Mouse (Mus musculus) spleen, adult 12 weeks (tissue): ENCODE results near the gene Tbcc.
A peak's percentile ranks its signal among the peaks of the same experiment; 100 is the strongest.
"Not testable (repeated sequence)": the region's sequence is repeated elsewhere in the genome, so short reads cannot be mapped to it uniquely, and the experiment has no call there.

Experiments
- DNase-seq: peaks from one replicate; pipeline ENCODE4 v3.0.0; 2022; ENCODE audit warnings: low spot score

The Tbcc gene

DNA sequence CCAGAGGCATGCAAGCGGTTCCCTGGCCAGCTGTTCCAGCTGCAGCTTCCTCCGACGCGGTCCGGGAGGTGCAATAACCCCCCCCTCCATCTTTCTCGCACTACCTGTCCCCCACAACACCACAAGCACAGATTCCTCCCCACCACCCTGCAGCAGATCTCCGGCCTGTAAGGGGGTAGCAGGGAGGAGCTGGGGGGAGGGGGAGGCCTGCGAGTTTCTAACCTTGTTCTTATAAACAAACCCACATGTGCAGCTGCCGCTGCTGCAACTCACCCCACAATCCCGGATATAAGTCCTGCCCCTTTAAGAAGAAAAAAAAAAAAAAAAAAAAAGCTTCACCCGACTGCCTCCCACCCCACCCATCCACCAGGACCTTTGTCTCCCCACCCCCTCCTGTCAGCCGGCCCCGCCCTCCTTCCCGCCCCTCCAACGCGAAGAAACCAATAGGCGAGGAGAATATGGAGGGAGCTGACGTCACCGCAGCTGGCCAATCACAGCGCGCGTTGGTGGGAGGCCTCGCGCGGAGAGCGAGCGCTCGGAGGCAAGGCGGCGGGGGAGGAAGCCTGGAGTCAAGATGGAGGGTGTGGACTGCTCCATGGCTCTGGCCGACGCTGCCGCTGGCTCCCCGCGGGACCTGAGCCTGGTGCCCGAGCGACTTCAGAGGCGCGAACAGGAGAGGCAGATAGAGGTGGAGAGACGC, at the start of gene Tbcc:
Tbcc (plus strand) TSS at position 569 of the 700 bp plus-strand sequence.
- DNase-seq, result peak; percentile 92

DNA sequence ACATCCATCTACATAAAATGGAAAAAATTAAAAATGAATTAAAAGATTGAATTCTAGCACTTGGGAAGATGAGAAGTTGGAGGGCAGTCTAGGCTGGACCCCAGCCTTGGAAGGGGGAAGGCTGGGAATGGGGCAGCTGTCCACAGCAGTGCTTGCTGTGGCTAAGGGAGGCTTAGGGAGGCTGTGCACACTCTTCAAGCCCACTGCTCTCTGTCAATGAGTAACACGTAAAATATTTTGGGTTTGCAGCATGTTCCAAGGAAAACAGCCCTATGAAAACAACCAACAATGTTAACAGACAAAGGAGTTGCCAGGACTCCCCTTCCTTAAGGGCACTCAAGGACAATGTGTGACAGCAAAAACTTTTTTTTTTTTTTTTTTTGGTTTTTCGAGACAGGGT, 47.5 kb upstream of the Tbcc start:
- DNase-seq, result no peak

DNA sequence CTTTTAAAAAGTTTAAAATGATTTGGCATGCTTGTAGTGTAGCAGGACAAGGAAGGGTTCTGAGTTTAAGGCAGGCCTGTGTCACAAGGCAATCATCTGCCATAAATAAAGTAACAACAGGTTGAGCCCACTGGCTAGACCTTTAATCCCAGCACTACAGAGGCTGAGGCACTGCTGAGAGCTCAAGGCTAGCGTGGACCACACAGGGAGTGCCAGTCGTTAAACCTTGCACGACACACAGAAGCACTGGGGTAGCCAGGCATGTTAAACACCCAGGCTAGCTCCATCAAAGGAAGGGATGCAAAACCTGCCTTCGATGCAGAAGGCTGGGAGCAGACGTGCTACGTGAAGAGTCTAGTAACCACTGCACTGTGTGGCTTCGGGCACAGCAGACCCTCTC, 46.8 kb upstream of the Tbcc start:
- no peak for DNase-seq

DNA sequence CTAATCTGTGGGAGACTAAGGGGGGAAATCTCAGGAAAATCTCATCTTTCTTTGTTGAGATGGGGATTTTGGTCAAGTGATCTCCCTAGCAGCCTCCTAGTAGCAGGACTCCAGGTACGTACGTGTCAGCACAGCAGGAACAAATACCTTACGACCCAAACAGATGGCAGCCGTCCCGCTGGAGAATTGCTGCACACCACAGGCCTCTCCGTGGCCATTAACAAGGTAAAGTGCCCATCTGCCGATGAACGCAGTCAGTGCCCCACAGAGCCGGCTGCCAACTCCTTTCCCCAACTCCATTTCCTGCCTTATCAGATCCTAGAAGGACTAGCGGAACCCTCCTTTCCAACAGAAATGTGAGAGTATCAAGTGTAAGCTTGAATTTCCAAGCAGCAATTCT, 45.7 kb upstream of the Tbcc start:
- no peak for DNase-seq

DNA sequence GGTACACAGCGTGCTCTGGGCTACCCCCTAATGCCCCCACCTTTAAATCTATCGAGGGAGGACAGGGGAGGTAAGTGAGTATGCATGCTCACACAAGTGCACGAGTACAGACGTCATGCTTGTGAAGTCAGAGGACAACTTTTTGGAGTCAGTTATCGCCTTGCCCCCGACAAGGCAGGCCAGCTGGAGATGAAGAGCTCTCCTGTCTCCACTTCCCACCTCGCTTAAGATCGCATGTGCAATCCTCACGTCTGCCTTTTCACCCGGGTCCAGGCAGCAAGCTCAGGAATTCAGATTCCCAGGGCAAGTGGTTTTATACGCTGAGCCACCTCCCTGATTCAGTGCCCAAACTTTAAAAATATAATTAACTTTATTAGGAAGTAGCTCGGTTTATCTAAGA, 45.2 kb upstream of the Tbcc start:
- DNase-seq, result no peak

DNA sequence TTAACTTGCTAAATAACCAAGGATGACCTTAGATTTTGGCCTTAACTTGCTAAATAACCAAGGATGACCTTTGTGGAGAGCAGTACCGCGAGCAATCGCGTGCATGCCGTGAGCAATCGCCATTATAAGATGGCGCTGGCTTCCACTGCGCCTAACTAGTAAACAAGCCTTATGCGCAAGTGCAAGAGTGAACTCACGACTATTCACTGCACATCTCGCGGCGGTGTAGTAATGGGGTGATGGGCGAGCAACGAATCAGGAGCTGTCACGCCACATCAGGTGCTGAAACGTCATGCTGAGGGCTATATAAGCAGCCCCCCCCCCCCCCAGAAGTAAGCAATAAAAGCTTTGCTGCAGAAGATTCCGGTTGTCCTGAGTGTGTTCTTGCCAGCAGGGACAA, 43.9 kb upstream of the Tbcc start:
- DNase-seq, result not testable (repeated sequence)

DNA sequence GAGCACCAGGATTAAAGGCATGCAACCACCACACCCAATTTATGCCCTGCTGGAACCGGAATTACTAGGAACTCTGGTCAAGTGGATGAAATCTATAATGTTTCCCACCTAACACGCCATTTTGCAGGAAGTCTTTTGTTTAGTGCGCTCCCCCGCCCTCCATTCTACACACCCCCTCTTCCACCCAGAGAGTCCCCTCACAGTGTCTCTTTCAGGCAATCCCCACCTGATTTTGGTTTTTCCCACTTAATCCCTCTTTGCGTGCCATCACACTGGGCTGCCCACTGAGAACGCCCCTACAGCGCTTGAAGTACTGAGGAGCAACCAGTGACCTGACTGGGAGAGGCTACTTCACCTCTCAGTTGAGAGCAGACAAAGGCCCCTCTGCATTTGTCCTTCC, 43.3 kb upstream of the Tbcc start:
- no peak for DNase-seq

DNA sequence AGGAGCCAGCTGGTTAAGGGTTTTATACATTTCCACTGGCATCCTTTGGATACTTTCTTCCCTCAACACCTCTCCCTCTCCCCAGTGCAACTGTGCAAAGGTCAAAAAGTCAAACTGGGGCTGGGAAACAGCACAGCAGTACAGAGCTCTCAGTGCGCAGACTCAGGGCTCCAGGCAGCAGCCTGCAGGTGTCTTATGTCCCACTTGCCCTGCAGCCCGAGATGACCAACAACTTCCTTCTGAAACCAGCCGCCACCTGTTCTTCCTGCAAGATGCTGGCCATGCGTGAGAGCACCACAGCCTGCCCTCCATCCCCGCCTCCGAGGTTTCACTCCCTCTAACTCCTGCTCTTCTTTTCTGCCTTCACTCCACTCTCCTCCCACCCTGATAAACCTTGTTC, 37.8 kb upstream of the Tbcc start:
- no peak for DNase-seq

DNA sequence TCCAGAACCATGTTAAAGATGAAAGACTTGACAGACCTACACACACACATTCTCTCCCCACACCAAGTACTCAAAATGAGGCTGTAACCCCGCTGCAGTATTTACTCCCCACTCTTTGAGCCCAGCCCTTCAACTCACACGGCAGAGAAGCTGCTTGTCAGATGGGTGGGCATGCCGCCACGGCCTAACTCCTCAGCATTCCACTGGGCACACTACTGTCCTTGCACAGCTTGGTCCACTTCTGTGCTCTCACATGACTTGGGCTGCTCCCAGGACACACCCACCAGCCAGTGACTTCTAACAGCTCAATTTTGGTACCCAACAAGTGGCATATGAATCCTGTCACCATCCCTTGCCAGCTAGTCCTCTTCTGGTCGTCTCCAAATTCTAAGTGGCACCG, 37.2 kb upstream of the Tbcc start:
- no peak for DNase-seq

DNA sequence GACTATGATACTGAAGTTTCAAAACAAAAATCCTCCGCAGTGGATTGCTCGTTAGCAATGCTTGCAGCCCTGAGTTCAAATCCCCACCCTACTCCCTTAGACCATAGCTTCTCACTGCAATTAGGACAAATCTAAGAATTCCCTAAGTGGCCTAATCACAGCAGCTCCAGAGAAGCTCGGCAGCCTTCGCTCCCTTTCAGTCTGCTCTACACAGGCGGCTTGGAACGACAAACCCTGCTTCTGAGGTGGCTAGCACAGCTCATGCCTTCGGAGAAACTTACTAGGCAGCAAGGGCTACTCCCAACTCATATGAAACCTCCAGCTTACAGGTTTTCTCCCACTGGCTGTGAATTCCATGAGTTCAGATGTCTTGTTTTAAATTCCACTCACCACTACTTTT, 36.4 kb upstream of the Tbcc start:
- DNase-seq, result no peak

DNA sequence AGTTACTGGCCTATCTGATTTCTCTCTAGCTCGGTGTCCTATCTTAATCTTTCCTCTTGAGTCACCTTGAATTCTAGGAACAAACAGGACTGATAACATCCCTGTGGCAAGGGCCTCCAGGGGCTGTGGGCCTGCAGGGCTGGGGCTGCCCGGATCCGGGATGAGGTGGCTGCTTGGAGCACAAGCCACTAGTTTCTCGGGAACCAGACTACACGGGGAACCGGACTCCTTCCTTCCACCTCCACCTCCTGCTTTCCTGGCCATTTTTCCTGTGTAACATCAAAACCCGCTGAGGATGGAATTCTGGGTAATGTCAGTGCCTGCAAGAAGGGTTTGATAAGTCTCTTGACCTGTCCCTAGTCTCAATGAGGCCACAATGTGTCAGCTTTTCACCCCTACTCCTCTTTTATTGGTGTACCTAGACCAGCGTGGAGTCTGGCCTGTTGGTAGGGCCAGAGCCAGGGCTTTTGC, 35.8 kb upstream of the Tbcc start:
- no peak for DNase-seq

DNA sequence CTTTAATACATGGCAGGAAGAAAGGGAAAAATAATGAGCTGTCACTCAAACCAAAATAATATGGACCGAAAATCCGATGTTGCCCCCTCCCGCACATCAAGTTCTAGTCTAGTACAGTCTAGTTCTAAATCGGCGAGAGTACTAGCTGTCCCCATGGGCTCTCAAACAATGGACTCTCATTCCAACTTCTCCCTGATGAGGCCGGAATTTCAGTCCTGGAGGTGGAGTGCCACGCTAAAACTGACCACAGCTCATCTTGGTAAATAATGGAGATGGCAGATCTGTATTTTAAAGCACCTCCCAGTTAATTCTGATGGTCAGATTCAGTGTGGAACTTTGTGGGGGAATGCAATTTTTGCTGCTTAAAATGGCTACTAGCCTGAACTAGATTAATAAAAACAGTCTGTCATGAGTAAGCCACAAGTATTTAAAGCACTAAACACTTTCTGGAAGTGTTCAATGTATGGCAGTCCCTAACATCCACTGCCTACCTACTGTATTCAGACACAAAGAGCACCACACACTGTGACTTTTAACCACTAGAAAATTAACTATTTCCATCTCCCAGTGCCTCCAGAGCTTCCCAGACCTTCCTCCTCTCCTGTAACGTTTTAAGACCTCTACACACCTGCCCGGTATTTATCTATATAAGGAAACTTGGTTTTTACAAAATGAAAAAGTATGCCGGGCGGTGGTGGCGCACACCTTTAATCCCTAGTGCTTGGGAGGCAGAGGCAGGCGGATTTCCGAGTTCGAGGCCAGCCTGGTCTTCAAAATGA, 35.0 kb upstream of the Tbcc start:
- no peak for DNase-seq

DNA sequence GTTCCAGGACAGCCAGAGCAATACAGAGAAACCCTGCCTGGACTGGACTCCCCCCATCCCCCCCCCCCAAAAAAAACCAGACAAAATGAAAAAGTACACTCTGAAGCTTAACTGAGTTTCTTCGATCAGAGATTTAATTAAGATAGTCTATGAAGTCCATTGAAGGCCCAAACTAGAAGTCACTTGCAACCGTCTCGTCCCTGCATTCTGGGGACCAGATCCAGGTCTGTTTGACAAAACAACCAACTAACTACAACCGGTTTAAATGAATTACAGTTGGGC, 34.4 kb upstream of the Tbcc start:
- no peak for DNase-seq

DNA sequence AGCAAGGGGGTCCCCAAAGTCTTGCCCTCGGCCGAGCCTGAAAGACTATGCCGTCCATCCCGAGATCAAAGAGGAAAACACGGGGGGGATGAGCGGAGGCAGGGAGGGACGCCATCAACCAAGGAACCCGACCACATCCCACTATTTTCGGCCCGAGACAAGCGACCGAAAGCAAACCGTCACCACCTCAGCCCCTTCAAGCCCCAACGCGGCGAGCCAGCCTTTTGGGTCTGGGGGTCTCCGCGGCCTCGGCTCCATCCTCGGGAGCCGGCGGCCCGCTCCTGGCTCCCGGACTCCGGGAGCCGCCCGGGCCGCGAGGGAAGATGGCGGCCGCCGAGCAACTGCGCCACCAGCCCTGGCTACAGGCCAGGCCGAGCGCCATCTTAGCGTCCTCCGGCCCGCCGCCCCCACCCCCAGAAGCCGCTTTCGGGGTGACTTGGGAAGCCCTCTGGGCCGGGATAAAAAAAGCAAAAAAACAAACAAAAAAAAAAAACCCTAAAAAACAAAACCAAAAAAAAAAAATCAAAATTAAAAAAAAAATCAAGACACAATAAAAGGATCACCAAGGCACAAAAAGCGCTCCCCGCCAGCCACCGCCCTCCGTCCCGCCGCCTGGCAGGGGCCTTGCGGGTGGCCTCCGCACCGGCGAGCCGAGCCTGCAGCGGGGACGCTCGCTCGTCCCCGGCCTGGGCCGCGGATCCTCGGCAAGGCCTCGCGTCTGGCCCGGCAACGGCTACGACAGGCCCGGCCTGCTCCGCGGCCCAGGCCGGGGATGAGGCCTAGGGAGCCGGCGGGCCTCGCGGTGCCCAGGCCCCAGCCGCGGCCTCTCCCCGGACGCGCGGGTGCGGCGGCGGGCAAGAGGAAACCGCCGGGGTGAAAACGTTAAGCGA, 33.8 kb upstream of the Tbcc start:
- DNase-seq, result peak; percentile 76

DNA sequence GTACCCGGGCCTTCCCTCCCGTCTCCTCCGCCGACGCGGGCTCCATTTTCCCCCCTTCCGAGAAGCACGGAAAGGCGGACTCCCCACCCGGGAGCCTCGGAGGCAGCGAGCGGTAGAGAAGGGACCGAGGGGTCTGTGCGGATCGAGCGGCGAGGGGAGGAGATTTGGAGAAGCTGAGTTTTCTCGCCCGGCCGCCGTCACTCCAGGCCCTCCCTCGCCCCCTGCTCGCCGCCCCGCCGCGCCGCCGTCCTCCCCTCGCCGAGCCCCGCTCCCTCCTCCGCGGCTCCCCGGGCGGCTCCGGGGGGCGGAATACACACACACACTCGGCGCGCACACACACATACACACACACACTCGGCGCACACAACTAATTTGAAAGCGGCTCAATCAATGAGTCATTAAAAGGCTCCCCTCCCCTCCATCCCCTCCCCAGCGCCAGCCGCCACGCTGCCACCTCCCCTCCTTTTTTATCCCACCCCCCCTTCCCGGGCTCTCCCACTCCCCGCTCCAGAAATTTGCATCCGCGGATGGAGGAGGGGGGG, 33.1 kb upstream of the Tbcc start:
- no peak for DNase-seq

DNA sequence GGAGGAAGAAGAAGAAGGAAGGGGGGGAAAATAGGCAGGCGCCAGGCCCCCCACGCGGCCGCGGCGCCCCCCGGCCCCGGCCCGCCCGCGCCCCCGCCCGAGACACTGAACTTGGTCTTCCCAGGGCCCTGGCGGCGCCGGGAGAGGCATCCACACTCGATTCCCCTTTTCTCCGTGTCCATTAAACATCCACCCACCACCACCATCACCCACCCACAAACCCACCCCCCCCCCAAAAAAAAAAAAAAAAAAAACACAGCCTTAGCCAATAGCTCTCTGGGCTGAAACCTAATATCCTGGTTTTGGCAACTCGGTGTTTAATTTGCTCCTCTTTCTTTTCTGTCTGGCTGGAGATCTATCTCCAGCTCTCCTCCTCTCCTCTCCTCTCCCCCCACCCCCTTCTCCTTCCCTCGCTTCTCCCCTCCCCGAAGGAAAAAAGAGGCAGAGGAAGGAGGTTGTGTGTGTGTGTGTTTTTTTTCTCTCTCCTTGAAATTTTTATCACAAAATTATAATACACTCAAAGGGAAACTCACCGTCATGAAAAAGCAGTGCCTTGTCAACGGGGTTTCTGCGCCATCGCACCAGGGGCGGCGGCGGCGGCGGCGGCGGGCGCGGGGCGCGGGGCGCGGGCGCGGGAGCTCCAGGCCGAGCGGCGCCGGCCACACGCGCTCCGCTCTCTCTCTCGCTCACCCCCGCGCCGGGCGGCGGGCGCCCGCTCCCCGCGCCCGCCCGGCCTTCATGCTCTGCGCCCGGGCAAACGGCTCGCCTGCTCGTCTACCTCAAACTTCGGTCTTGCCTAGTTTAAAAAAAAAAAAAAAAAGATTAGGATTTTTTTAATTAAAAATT, 32.4 kb upstream of the Tbcc start, which contains the start of gene Bicral:
Bicral (minus strand) TSS at position 580 of the 846 bp plus-strand sequence.
- DNase-seq, result peak; percentile 56

DNA sequence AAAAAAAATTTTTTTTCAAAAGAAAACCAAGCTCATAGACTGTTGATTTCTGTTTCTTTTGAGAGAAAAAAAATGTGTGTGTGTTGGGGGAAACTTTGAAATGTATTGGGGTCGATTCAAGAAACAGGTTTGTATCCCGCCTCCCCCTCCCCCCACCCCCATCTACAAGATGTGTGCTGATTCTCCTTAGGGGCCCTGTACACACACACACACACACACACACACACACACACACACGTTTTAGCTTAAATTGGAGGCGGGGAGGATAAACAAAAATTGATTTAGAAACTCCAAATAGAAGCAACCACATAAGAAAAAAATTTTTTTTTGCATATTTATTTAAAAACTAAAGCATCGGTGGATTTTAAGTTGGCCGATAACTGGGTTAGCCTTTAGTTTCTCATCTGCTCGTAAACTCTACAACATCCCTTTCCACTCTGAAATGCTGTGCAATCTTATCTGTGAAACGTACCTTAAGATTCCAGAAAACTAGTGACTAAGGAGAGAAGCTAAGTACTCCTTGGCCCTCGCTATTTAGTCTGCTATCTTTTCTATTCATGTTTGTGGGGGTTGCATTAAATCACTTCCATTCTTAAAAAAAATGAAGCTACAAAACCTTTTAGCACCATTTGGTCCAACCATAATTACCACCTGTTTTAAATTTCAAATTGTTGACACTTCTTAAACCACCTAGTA, 31.6 kb upstream of the Tbcc start:
- no peak for DNase-seq

DNA sequence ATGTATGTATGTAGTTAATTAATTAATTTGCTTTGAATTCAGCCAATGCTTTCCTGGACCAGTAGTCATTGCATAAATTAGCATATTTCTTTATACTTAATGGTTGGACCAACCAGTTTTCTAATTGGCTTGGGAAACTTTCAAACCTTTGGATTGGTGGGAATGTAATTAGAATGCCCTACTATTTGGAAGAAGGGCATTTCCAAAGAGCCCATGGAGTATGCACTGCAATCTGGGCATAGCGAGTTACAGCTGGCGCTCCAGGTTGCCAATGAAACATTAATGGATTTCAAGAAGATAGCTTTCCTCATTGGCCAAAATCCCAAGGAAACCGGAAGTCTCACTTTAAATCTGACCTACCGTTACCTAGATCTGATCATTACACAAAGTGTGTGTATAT, 30.4 kb upstream of the Tbcc start:
- DNase-seq, result no peak

DNA sequence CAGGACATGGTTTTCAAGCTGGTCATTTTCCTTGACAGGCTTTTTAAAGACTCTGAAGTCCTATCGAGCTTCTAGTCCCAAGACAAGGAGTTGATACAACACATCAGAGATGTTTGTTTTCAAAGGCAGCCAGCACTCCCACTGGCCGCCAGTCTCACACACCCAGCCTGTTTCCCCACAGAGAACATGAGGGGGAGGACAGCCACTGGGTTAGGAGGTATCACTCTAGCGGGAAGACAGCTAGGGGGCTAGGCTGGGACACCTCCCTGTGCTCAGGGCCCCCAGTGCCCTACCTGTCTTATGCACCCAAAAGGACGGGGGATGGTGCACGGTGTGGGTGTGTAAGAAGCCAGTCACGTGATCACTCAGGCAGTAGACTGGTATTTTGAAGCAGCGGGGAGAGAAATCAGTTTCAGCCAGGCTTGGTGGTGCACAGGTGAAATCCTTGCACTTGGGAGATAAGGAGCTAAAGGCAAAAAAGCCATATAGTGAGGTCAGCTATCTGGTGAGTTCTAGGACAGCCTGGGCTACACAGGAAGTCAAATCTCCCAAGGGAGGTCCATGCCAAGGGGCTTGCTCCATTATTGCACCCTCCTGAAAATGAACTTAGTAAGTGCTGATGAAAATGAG, 25.8 kb upstream of the Tbcc start:
- DNase-seq, result no peak

DNA sequence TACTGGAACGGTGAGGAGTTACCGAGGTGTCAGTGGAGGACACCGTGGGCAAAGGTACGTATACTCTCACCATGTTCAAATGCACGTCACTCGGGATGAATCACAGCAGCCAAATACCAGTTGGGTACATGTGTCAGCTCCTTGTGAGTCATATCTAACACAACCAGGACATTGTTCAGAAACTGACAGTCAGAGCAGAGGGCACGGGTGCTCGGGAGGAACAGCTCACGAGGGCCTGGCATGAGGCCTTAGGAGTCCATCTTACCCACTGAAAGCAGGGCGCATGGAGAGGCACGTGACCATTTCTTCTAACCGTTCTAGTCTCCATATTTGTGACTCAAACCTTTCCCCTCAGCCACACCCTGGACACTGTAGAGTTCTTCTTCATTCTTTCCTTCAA, 23.6 kb upstream of the Tbcc start:
- no peak for DNase-seq
